Mouse (Mus musculus) layer of hippocampus, postnatal 25 days (tissue): ENCODE measurements around the gene Dlk2. TPM values are rescaled to one million over a fixed set of nuclear protein-coding genes. Genes with fewer than 3 reads are reported as not detected.
A peak's percentile ranks its signal among the peaks of the same experiment; 100 is the strongest.

Source experiments
- DNase-seq, 2 experiments: peaks; one replicate each; pipeline ENCODE4 v3.0.0; 2022; ENCODE audit warnings: mixed read lengths in 2 of 2, low spot score in 1 of 2; ENCODE audit errors: extremely low spot score in 1 of 2
- total RNA-seq, 2 experiments: library from RNA; stranded (reverse); gene quantifications; 2 replicates each; pipeline ENCODE4 v1.2.3; 2021

Dlk2 gene
- total RNA-seq: 10 to 100 TPM; 45.3 to 47.0 TPM

DNA sequence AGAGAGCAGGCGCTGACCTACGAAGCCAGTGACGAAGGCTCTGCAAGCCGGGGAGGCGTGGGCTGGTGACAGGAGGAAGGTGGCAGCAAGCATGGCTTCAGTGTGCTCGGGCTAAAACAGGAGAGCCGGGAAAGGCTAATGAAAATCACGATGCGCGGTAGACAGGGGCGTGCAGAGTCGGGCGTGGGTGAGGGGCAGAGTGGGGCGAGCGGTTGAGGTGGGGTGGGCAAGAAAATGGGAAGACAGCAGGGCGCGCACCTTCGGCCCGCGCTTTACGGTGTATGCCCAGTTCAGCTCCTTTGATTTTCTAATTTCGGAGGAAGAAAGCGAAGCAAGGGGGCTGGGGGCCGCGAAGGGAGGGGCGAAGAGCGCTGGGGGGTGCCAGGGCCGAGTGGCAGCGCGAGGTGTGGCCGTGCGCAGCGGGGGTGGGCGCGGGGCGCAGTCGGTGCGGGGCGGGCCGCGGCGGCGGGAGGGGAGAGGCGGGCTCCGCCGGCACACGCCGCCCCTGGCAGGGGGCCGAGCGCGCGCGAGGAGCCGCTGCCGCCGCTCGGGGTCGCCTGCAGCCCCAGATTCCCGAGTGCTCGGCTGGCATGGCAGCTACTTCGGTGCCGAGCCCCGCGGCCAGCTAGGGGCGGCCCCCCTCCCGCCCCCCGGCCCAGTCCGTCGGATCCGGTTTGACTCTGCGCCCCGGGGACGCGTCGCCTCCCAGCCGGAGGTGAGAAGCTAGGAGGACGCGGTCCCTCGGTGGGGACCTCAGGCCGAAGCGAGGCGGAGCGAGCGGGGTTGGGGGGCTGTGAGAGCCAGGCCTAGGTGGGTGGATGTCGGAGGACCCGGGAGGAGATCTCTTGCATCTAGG lies at the start of gene Dlk2:
Dlk2 (plus strand) TSS at position 58 of the 856 bp plus-strand sequence.
- DNase-seq: peak; percentile 45 to 47

GRCm38 (mm10) chr17:46247512-46248188 lies 49.6 kb upstream of the Dlk2 start, which contains the start of the genes Polr1c and Yipf3:
Gene Polr1c (minus strand): TSS chr17:46248054.
Gene Yipf3 (plus strand): TSS chr17:46248080.
- DNase-seq: peak; percentile 86 to 92

GRCm38 (mm10) chr17:46248189-46248522 lies 49.1 kb upstream of the Dlk2 start:
- no peak for DNase-seq

- DNase-seq: no peak
Measured at GRCm38 (mm10) chr17:46251174-46251573, 46.0 kb upstream of the Dlk2 start.

DNA sequence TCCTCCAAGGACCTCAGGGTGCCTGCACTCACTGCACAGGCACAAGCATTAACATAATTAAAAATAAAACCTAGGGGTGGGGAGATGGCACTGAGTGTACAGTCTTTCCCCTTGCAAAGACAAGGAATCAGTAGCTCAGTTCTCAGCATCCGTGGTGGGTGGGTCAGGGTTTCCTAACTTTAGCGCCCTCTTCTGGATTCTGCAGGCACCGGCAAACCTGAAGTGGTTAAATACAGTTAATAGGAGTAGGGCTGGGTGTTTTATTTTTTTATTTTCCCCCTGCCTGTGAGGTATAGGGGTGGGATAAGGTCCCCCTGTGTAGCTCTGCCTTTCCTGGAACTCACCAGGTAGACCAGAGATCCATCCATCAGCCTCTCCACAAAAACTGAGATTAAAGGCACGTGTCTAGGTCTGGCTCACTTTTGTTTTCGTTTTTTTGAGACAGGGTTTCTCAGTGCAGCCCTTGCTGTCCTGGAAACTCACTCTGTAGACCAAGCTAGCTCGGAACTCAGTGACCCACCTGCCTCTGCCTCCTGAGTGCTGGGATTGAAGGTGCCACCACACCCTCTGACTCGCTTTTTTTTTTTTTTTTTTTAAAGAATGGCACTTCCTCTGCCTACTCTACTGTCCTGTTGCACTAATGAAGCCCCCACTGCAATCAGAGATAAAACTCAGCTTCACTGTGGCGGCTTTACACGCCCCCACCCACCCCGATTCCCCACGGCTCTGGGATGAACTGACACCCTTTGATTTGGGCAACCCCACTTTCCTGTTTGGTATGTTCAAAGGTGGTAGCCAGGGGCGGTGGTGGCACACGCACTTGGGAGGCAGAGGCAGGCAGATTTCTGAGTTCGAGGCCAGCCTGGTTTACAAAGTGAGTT lies 44.4 kb upstream of the Dlk2 start:
- no peak for DNase-seq

- DNase-seq: peak; percentile 91 to 94
Measured at GRCm38 (mm10) chr17:46253452-46254084, 43.7 kb upstream of the Dlk2 start, which contains the start of gene Lrrc73. Gene Lrrc73 (plus strand): TSS chr17:46253531.

DNA sequence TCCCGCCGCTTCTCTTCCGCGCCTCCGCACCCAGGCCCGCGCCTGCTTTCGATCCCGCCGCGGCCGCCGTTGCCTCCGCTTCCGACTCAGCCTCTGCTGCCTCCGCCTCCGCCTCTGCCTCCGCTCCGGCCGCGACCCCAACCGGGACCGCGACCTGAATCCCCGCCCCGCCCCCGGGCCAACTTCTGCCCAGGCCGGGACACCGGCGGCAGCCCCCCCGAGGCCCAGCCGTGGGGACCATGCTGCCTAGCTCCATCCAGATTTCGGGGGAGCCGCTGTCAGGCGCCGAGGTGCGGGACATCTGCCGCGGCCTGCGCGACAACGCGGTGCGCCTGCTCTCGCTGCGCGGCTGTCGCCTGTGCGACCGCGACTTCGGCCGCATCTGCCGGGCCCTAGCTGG lies 43.1 kb upstream of the Dlk2 start:
- DNase-seq: peak; percentile 38 to 56

DNA sequence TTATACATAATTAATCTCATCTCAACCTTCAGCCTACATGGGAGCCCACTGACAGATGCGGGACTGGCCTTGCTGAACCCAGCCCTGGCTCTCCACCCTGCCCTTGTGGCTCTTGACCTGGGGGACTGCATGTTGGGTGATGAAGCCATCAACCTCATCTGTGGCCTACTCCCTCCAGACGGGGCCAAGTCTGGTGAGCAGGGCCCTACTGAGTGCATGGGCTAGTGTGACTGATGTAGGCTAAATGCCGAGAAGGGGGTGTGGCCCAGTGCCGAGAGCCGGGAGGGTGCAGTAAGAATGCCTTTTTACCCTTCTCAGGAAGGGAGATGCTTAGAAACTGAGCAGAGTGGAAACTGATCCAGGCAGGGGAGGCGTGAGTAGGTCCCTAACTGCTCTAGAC lies 42.1 kb upstream of the Dlk2 start:
- no peak for DNase-seq

DNA sequence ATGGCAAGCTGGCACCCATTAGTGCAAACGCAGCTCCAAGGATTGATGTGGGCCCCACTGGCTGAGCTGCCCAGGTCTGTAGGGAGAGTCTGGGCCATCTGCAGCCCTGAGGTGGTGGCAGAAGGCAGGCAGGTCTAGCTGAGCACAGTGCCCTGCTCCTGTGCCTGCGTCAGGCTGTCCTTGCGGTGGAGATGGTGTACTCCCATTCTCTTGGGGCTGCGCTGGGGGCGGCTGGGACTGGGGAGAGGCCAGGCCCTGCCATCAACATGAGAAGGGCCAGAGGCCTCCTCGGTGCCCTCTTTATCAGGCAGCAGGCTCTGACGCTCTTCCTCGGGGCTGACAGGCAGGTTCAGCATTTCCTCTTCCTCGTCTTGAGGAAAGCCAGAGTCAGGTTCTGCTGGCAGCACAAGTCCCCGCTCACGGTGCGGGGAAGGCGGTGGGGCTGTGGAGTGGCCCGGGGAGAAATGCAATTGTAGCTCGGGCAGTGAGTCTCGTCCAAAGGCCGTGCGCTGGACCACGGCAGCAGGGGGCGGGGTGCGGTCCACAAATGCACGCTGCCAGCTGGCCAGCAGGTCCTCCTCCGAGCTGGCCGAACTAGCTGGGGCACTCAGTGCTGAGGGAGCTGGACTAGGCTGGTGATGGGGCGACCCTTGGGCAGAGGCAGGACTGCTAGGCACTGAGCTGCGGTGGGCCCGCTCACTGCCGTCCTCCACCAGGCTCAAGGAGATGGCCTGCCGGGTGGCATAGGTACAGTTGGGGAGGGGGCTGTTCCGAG lies 38.8 kb upstream of the Dlk2 start:
- DNase-seq: no peak

GRCm38 (mm10) chr17:46259675-46260074 lies 37.5 kb upstream of the Dlk2 start:
- no peak for DNase-seq

DNA sequence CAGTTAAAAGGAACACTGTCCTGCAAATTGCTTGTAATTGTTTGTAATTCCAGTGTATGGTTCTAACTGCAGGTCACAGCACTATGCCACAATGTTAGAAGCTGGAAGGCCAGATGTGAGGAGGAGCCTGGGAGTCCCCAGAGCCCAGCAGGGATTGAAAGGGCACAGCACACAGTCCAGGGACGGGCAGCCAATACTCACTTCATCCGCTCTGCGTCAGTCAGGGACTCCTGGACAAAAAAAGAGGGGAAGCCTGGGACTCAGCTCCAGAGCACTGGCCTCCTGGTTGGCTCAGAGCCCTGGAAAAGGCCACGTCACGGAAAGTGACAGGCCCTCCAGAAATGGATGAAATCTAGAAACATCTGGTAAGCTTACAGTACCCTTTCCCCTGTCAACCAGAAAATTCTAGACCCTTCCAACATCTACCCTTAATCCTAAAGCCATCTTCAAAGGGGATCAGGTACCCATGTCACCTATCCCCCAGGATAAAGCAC lies 35.0 kb upstream of the Dlk2 start:
- DNase-seq: no peak

DNA sequence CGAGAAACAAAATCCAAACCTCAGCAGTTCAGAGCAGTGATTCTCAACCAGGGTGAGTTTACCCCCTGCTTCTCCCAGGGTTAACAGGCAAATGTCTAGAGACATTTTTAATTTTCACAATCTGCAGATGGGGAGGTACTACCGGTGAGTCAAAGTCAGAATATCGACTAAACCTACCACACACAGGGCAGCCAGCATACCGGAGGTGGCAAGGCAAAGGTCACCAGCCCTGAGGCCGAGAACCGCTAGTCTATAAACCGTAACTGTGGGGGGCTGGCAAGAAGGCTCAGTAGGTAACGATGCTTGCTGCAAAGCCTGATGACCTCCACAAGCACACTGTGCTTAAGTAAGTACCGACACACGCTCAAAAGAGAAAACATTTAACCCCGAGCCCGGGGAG lies 31.7 kb upstream of the Dlk2 start:
- DNase-seq: no peak

GRCm38 (mm10) chr17:46265918-46266618 lies 31.2 kb upstream of the Dlk2 start:
- DNase-seq: peak; percentile 86 to 90

DNA sequence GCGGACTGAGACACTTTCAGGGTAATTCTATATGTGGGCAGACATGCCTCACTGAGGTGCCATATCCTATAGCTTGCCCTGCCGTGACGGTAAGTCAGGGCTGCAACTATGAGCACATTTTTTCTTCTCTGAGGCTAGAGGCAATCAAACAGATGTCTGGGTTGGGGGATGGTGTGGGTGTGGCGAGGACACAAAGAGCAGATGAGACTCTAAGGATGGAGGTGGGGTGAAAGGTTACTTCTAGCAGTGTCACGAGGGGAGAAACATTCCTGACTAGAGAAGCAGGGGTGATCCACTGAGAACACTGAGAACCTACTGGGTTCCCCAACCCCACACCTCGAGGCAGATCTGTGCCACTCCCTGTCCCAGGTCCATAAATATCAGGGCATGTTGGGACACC lies 30.2 kb upstream of the Dlk2 start:
- DNase-seq: no peak

DNA sequence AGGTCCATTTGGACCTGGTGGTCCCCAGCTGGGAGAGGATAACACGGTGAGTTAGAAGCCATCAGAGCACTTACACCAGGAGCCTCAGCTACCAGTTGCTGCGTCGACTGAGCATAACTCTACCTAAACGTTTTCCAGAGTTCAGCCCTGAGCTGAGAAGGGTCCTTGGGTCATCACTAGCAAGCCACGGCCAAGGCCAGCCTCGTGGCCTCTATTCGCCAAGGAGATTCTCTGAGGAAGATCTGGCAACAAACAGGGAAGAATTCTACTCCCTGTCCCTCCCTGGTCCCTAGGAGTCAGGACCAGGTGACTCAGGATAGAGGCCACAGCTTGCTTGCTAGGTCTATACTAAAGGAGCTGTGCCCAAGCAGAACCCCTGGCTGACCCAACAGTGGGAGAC lies 29.7 kb upstream of the Dlk2 start:
- no peak for DNase-seq

GRCm38 (mm10) chr17:46268026-46268720 lies 29.0 kb upstream of the Dlk2 start:
- DNase-seq: no peak

- DNase-seq: no peak
Measured at GRCm38 (mm10) chr17:46269771-46270534, 27.3 kb upstream of the Dlk2 start.
